9 mouse cellular contexts compared by ENCODE assay signal in genomic region chr2:156356031-156356430, GRCm38 (mm10). TPM values are rescaled to one million over a fixed set of nuclear protein-coding genes. Genes with fewer than 3 reads are reported as not detected.
A peak's percentile ranks its signal among the peaks of the same experiment; 100 is the strongest.
DNase-seq lines count a peak whose midpoint lies in the region; ATAC-seq and TF ChIP-seq lines count a peak whose summit lies in the region.
"Had no signal": no experiment of that assay in that cellular context is flagged by ENCODE, and none has a peak within 500 bp of the region (broad histone marks: within the 10 kb centered on the region; RNA-seq: fewer than 3 reads in every experiment).

No protein-coding gene starts in this region.

- H3K9me3 ChIP-seq in hindbrain, embryonic 12.5 days (replicated peaks) = no peaks in the 10 kb centered on the region
- H3K9me3 ChIP-seq in hindbrain, embryonic 10.5 days = no peaks in the 10 kb centered on the region

- peaks cover 8% of the 10 kb centered on the region; the same call in 1 of the 2 replicates for H3K4me1 ChIP-seq in hindbrain, embryonic 12.5 days
- H3K4me1 ChIP-seq in hindbrain, embryonic 10.5 days (replicated peaks) = peaks cover 13% of the 10 kb centered on the region
- peaks cover 2% of the 10 kb centered on the region; the same call in 1 of the 2 replicates for H3K4me1 ChIP-seq in small intestine, adult 2 months (ENCODE audit: control insufficient read depth, insufficient read depth, insufficient read length, low read length)

- 0 out of 2 replicates have a peak overlapping the region, but pooled peaks have one; percentile 3 for H3K27ac ChIP-seq in hindbrain, embryonic 12.5 days
- H3K27ac ChIP-seq in hindbrain, embryonic 10.5 days = no peak overlapping the region
- H3K27ac ChIP-seq in small intestine, adult 2 months (ENCODE audit: insufficient read depth, low read depth, low read length) = peak overlapping the region; percentile 16; the same call in 1 of the 2 replicates
- H3K27ac ChIP-seq: macrophage had no signal

- H3K4me2 ChIP-seq in hindbrain, embryonic 12.5 days (replicated peaks) = no peak overlapping the region

- DNase-seq in hindbrain, embryonic 10.5 days (ENCODE audit: low spot score) = no peak
- DNase-seq in spleen, postnatal 36 days (ENCODE audit: low spot score in 2 of 2) = peak; percentile 11 to 18
- DNase-seq in spleen, adult 12 weeks (ENCODE audit: low spot score) = no peak
- peak; percentile 96 for DNase-seq in kidney, adult 9 months
- DNase-seq in adrenal gland, postnatal 10 days = no peak

- no peak for ATAC-seq in hindbrain, embryonic 12.5 days (ENCODE audit: low FRiP score)
- ATAC-seq in granulocyte monocyte progenitor cell, adult 5-6 weeks (replicated peaks; ENCODE audit: poor library complexity, severe bottlenecking) = no peak

- H3K27me3 ChIP-seq in hindbrain, embryonic 12.5 days = no peaks in the 10 kb centered on the region
- no peaks in the 10 kb centered on the region for H3K27me3 ChIP-seq in hindbrain, embryonic 10.5 days (ENCODE audit: insufficient read depth, poor library complexity, severe bottlenecking)
- no peaks in the 10 kb centered on the region for H3K27me3 ChIP-seq in small intestine, adult 2 months (ENCODE audit: control insufficient read depth, insufficient read depth, low read length)

- no peak overlapping the region for H3K9ac ChIP-seq in hindbrain, embryonic 12.5 days

- no peak for TF ChIP-seq POLR2A in small intestine, adult 2 months (IDR thresholded peaks at IDR 0.05; ENCODE audit: low read depth, low read length)

- WGBS in hindbrain, embryonic 12.5 days = 52% methylated on average over 7 of the region's 7 CpGs
- 76% methylated on average over 7 of the region's 7 CpGs for WGBS in hindbrain, embryonic 10.5 days
- 47% methylated on average over 7 of the region's 7 CpGs for WGBS in small intestine, adult 2 months

- no peak overlapping the region for H3K4me3 ChIP-seq in hindbrain, embryonic 12.5 days
- H3K4me3 ChIP-seq in hindbrain, embryonic 10.5 days = no peak overlapping the region
- H3K4me3 ChIP-seq in small intestine, adult 2 months (ENCODE audit: low read depth, low read length) = no peak overlapping the region

- no peak for TF ChIP-seq CTCF in small intestine, adult 2 months (IDR thresholded peaks at IDR 0.05; ENCODE audit: extremely low read depth, insufficient read length, insufficient replicate concordance, low read depth, low read length)

- no peaks in the 10 kb centered on the region for H3K36me3 ChIP-seq in hindbrain, embryonic 12.5 days
- no peaks in the 10 kb centered on the region for H3K36me3 ChIP-seq in hindbrain, embryonic 10.5 days
- H3K36me3 ChIP-seq in small intestine, adult 2 months (ENCODE audit: control insufficient read depth, insufficient read depth, low read length) = no peaks in the 10 kb centered on the region

RNA-seq across cellular contexts. Expression of gene Scand1, which starts 43.5 kb away (rescaled TPM):
- polyA plus RNA-seq in hindbrain, embryonic 12.5 days (2016; fragmentation: Nextera tagmentation; extraction: Ambion mirVana) = 121 and 126 TPM in 2 replicates
- 62.2 and 96.5 TPM in 2 replicates for polyA plus RNA-seq in hindbrain, embryonic 10.5 days (2016; fragmentation: Nextera tagmentation; extraction: Ambion mirVana)
- 234 and 518 TPM in 2 replicates for polyA plus RNA-seq in small intestine, adult 2 months (2012; rRNA removed)
- 0.60 and 5.4 TPM in 2 replicates for total RNA-seq in granulocyte monocyte progenitor cell, adult 5-6 weeks (2014; fragmentation: Nextera tagmentation)
- total RNA-seq in granulocyte monocyte progenitor cell, adult 5-6 weeks (2017) = 20.9 and 28.4 TPM in 2 replicates
- total RNA-seq in adrenal gland, postnatal 10 days (2021) = 10 to 100 TPM; 96.3 to 98.8 TPM

RNA-seq across cellular contexts. Expression of gene Cnbd2, which starts 43.9 kb away (rescaled TPM):
- polyA plus RNA-seq in hindbrain, embryonic 12.5 days (2016; fragmentation: Nextera tagmentation; extraction: Ambion mirVana) = 6.4 and 6.7 TPM in 2 replicates
- 3.7 TPM in 2 replicates for polyA plus RNA-seq in hindbrain, embryonic 10.5 days (2016; fragmentation: Nextera tagmentation; extraction: Ambion mirVana)
- polyA plus RNA-seq in small intestine, adult 2 months (2012; rRNA removed) = 0.19 and 0.48 TPM in 2 replicates
- 3.4 and 4.0 TPM in 2 replicates for total RNA-seq in granulocyte monocyte progenitor cell, adult 5-6 weeks (2014; fragmentation: Nextera tagmentation)
- total RNA-seq in granulocyte monocyte progenitor cell, adult 5-6 weeks (2017) = 2.6 and 6.5 TPM in 2 replicates
- total RNA-seq in adrenal gland, postnatal 10 days (2021) = 1 to 10 TPM; 1.5 to 2.0 TPM

Comparison
In these comparisons a context has a peak if more than half of its experiments do, and no peak if none do; other contexts are left out.
1. DNase-seq: peak in spleen, postnatal 36 days (2 of 2) and kidney, adult 9 months (single experiment); none in hindbrain, embryonic 10.5 days (single experiment), spleen, adult 12 weeks (single experiment) and adrenal gland, postnatal 10 days (single experiment).